Mouse (Mus musculus) liver, embryonic 12.5 days (tissue): ENCODE data around the gene Ostm1. TPM values are rescaled to one million over a fixed set of nuclear protein-coding genes. Genes with fewer than 3 reads are reported as not detected.
A peak's percentile ranks its signal among the peaks of the same experiment; 100 is the strongest.

Source experiments
- ATAC-seq: fragments of 200-750 bp; cut with Nextera tagmentation; 2 replicates; pipeline ENCODE4 v1.8.0; 2017; ENCODE audit warnings: moderate number of reproducible peaks, mild to moderate bottlenecking, moderate library complexity
- H3K27ac ChIP-seq: fragments of 300-500 bp; sonication (generic); 2 replicates; pipeline ENCODE4 v1.5.1; 2016; ENCODE audit warnings: mild to moderate bottlenecking
- H3K27me3 ChIP-seq: fragments of 300-500 bp; sonication (generic); replicated peaks from 2 replicates; pipeline ENCODE4 v1.6.1; 2016; ENCODE audit warnings: mild to moderate bottlenecking, moderate library complexity
- H3K36me3 ChIP-seq: fragments of 300-500 bp; sonication (generic); 2 replicates; pipeline ENCODE4 v1.6.1; 2016; ENCODE audit warnings: mild to moderate bottlenecking, moderate library complexity
- H3K4me1 ChIP-seq: fragments of 300-500 bp; sonication (generic); 2 replicates; pipeline ENCODE4 v1.6.1; 2016
- H3K4me2 ChIP-seq: fragments of 300-500 bp; sonication (generic); 2 replicates; pipeline ENCODE4 v1.6.1; 2016; ENCODE audit warnings: mild to moderate bottlenecking, moderate library complexity
- H3K4me3 ChIP-seq: fragments of 300-500 bp; sonication (generic); 2 replicates; pipeline ENCODE4 v1.5.1; 2016; ENCODE audit warnings: mild to moderate bottlenecking, moderate library complexity
- H3K9ac ChIP-seq: fragments of 300-500 bp; sonication (generic); 2 replicates; pipeline ENCODE4 v1.6.1; 2016; ENCODE audit warnings: mild to moderate bottlenecking, moderate library complexity
- H3K9me3 ChIP-seq: fragments of 300-500 bp; sonication (generic); replicated peaks from 2 replicates; pipeline ENCODE4 v1.6.1; 2016; ENCODE audit warnings: mild to moderate bottlenecking, moderate library complexity
- WGBS: fragments of 180-500 bp; shearing (Covaris S2); methylation state at CpG from one replicate; pipeline ENCODE4 v1.1.7; 2016; ENCODE audit not compliant: insufficient replicate concordance; 5-methylcytosine and 5-hydroxymethylcytosine counted together
- polyA plus RNA-seq: library from polyadenylated mRNA; unstranded; fragments of >200 nt; fragmentation: Nextera tagmentation; extraction: Ambion mirVana; gene quantifications from 2 replicates; pipeline ENCODE4 v1.2.1, GENCODE M21; 2016

Ostm1 gene
- polyA plus RNA-seq, 1 experiment from 2014 or later = 19.9 TPM

DNA sequence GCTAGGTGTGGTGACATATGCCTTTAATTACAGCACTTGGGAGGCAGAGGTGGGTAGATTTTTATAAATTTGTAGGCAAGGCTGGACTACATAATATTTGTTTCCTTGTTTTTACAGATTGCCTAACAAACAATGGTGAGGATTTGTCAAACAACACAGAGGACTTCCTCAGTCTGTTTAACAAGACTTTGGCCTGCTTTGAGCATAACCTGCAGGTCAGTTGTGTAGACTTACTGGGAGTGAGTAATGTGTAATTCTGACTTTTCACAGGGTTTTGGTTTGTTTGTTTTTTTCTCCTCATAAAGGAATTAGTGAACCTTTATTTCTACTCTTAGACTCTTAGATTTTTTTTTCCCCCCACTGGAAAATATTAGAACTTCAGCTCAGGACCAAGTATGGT lies 109.2 kb downstream of the Ostm1 start:
- no peak overlapping the region for H3K4me2 ChIP-seq
- no peak for ATAC-seq
- H3K27ac ChIP-seq = no peak overlapping the region

DNA sequence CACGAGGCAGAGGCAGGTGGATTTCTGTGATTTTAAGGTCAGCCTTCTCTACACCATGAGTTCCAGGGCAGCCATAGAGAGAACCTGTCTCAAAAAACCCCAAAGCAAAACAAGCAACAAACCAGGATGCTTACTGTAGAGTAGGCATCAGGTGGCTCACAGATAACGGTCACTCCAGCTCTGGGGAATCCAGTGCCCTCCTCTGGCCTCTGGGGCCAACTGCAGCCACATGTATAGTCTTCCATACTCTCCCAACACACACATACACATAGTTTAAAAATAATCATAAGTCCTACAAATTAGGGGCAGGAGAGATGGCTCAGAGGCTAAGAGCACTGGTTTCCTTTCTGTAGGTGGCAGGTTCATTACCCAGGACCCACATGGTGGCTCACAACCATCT lies 109.9 kb downstream of the Ostm1 start:
- Histone ChIP-seq H3K4me1 (no peaks in the 10 kb centered on the region), H3K4me2 (no peak overlapping the region), H3K27me3 (no peaks in the 10 kb centered on the region), H3K36me3 (peaks cover 17% of the 10 kb centered on the region), H3K4me3 (no peak overlapping the region), H3K9ac (no peak overlapping the region), H3K27ac (no peak overlapping the region), H3K9me3 (no peaks in the 10 kb centered on the region)
- 58% methylated on average over 2 of the region's 2 CpGs for WGBS
- no peak for ATAC-seq

More for the DNA sequence above, 109.2 kb downstream of the Ostm1 start:
- H3K4me3 ChIP-seq = no peak overlapping the region
- H3K4me1 ChIP-seq = no peaks in the 10 kb centered on the region; the same call in 1 of the 2 replicates
- H3K9me3 ChIP-seq = no peaks in the 10 kb centered on the region
- peaks cover 11% of the 10 kb centered on the region; the same call in 1 of the 2 replicates for H3K36me3 ChIP-seq
- no peaks in the 10 kb centered on the region for H3K27me3 ChIP-seq
- H3K9ac ChIP-seq = no peak overlapping the region

DNA sequence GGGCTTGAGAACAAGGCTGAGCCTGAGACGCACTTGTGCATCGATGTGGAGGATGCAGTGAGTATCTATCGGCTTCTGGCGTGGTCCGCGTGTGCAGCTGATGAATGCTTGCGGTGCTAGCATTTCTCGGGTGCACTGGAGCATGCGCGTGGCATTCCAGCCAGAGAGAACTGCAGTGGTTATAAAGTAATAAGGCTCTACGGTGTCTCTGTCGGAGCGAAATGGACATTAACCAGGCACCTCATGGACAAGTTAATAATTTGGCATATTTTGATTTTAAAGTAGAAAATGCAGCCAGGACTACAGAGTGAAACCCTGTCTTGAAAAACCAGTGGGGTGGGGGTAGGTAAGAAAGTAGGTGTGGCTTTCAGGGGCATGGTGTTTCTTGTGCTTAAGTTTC lies 112.7 kb downstream of the Ostm1 start:
- peaks cover 29% of the 10 kb centered on the region for H3K36me3 ChIP-seq
- H3K4me2 ChIP-seq = no peak overlapping the region
- no peaks in the 10 kb centered on the region for H3K27me3 ChIP-seq
- no peak overlapping the region for H3K9ac ChIP-seq
- 89% methylated on average over 13 of the region's 13 CpGs for WGBS
- H3K4me3 ChIP-seq = no peak overlapping the region
- H3K9me3 ChIP-seq = no peaks in the 10 kb centered on the region
- ATAC-seq = no peak
- H3K27ac ChIP-seq = no peak overlapping the region
- no peaks in the 10 kb centered on the region for H3K4me1 ChIP-seq

DNA sequence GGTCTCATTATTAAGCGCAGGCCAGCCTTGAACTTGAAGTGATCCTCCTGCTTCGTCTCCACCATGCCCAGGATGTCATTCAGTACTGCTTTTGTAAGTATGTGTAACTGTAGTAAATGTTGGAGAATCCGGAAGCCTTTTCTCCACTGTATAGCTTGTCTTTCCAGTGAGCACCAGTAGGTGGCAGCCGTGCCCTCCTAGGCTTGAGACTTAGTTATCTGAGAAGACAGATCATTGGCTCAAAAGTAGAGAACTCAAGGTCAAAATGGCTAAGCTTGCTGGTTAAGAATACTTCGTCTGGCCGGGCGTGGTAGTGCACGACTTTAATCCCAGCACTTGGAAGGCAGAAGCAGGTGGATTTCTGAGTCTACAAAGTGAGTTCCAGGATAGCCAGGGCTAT lies 113.4 kb downstream of the Ostm1 start:
- peaks cover 35% of the 10 kb centered on the region for H3K36me3 ChIP-seq
- ATAC-seq = no peak
- no peak overlapping the region for H3K4me2 ChIP-seq
- no peaks in the 10 kb centered on the region for H3K9me3 ChIP-seq
- no peak overlapping the region for H3K9ac ChIP-seq
- H3K4me3 ChIP-seq = no peak overlapping the region
- H3K27me3 ChIP-seq = no peaks in the 10 kb centered on the region
- H3K4me1 ChIP-seq = no peaks in the 10 kb centered on the region
- H3K27ac ChIP-seq = no peak overlapping the region
- WGBS = 19% methylated on average over 8 of the region's 8 CpGs

DNA sequence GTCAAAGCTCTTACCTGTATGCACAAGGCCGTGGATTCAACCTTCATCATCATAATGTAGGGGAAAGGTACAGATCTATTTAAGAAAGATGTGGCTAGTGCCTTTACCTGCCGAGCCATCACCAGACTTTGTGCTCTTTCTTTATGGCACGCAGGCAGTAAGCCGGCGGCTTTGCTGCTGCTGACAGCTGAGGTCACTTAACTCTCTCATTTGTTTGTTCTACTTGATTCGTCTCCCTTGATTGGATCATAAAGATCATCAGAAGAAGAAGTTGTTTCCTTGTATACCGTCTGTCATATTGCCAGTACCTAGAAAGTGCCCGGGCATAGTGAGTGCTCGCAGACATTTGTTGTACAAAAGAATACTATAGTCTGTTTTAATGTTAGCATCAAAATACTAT lies 114.8 kb downstream of the Ostm1 start:
- Histone ChIP-seq H3K4me2 (no peak overlapping the region), H3K9ac (no peak overlapping the region), H3K27me3 (no peaks in the 10 kb centered on the region), H3K4me3 (no peak overlapping the region), H3K36me3 (peaks cover 44% of the 10 kb centered on the region), H3K27ac (no peak overlapping the region), H3K9me3 (no peaks in the 10 kb centered on the region), H3K4me1 (no peaks in the 10 kb centered on the region)
- WGBS = 87% methylated on average over 9 of the region's 9 CpGs
- no peak for ATAC-seq

DNA sequence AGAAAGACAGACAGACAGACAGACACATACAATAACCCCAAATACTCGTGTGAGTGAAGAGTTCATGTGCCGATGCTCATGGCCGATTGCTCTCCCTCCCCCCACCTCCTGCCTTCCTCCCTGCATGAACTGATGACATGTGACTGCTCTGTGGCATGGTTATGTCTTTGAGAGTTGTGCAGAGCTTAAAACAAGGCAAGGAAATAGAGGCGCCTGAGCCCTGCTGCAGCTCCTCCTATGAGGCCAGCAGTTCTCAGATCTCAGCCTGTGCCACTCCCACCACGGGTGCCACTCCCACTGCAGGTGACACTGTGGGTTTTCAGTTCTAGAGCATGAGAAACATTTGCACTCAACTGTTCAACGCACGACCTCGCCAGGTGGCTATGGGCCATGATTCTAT lies 115.4 kb downstream of the Ostm1 start:
- ATAC-seq = no peak
- no peaks in the 10 kb centered on the region for H3K9me3 ChIP-seq
- H3K36me3 ChIP-seq = peaks cover 48% of the 10 kb centered on the region
- no peaks in the 10 kb centered on the region for H3K27me3 ChIP-seq
- no peak overlapping the region for H3K9ac ChIP-seq
- no peak overlapping the region for H3K4me3 ChIP-seq
- H3K4me2 ChIP-seq = no peak overlapping the region
- 82% methylated on average over 8 of the region's 8 CpGs for WGBS
- no peaks in the 10 kb centered on the region for H3K4me1 ChIP-seq
- H3K27ac ChIP-seq = no peak overlapping the region

DNA sequence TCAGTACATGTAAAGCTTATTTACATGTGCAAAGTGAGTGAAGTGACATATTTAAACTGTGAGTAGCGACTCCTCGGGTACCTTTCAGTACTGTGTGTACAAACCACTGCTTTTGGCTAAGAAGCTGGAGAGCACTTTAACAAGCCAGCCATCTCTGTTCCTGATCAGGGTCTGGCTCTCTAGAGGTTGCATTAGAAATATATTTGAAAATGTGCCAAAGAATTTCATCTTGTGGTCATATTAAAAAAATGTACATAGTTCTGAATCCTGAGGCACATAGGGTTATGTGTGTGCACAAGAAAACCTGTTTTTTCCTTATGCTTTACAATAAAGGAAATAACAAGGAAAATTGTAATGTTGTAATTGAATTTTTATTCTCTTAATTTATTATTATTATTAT lies 118.5 kb downstream of the Ostm1 start:
- H3K4me3 ChIP-seq = no peak overlapping the region
- H3K27me3 ChIP-seq = no peaks in the 10 kb centered on the region
- H3K9ac ChIP-seq = no peak overlapping the region
- no peak overlapping the region for H3K4me2 ChIP-seq
- H3K4me1 ChIP-seq = no peaks in the 10 kb centered on the region
- H3K27ac ChIP-seq = no peak overlapping the region
- no peaks in the 10 kb centered on the region for H3K9me3 ChIP-seq
- WGBS = 83% methylated on average over 2 of the region's 2 CpGs
- H3K36me3 ChIP-seq = peaks cover 56% of the 10 kb centered on the region
- no peak for ATAC-seq

DNA sequence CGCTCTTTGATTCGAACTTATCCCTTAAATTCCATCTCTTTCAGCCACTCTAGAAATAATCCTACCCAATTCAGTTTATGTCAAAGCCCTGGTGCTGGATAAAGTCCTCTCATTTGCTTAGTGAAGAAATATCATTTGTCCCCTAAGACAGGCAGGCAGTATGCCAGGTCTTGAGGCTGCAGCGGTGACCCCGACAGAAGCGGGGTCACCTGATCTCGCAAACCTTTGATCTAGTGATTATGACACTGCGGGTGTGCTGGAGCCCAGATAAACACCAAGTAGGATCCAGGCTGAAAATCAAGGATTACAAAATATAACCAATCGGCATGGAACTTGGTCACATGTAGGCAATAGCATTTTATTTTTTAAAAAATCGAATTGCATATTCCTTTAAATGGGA lies 131.1 kb downstream of the Ostm1 start:
- no peak overlapping the region for H3K27ac ChIP-seq
- peaks cover 45% of the 10 kb centered on the region for H3K27me3 ChIP-seq
- no peaks in the 10 kb centered on the region for H3K36me3 ChIP-seq
- no peak overlapping the region for H3K4me3 ChIP-seq
- H3K9ac ChIP-seq = no peak overlapping the region
- H3K4me2 ChIP-seq = no peak overlapping the region
- ATAC-seq = no peak
- WGBS = 23% methylated on average over 9 of the region's 9 CpGs
- no peaks in the 10 kb centered on the region for H3K9me3 ChIP-seq
- peaks cover 6% of the 10 kb centered on the region for H3K4me1 ChIP-seq

DNA sequence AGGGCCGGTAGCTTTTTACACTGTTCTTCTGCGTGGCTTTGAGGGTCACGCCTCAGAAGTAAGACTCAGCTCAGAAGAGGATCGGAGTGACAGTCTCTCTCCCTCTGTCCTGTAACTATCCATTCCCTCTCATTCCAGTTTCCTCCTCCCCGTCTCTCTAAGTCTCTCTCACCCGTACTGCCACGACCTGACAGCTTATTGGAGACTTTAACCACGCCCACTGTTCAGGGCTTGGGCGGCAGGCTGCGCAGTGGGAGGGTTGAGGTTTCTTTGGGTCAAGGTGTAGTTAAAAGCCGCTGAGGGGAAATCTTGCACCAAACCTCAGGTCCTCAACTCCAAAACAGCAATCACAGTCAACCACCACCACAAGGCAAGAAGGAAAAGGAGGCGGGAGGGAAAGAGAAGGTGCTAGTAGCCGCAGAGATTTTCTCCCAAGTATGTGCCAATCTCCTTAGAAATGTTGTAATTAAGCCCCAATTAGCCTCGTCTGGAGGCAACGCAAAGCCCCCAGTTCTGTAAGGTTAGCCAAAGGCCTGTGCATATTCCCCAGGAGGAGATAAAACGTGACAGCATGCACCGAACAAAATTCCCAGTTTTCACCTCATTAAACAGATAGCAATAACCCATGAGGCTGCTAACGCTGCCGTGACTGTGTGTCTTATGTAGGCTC lies 131.9 kb downstream of the Ostm1 start:
- H3K27me3 ChIP-seq = peaks cover 45% of the 10 kb centered on the region
- no peak for ATAC-seq
- no peak overlapping the region for H3K27ac ChIP-seq
- H3K9me3 ChIP-seq = no peaks in the 10 kb centered on the region
- peak overlapping the region; percentile 41 for H3K4me2 ChIP-seq
- no peak overlapping the region for H3K9ac ChIP-seq
- H3K36me3 ChIP-seq = no peaks in the 10 kb centered on the region
- 0 out of 2 replicates have a peak overlapping the region, but pooled peaks have one; percentile 9 for H3K4me3 ChIP-seq
- H3K4me1 ChIP-seq = peaks cover 6% of the 10 kb centered on the region
- 24% methylated on average over 19 of the region's 19 CpGs for WGBS

DNA sequence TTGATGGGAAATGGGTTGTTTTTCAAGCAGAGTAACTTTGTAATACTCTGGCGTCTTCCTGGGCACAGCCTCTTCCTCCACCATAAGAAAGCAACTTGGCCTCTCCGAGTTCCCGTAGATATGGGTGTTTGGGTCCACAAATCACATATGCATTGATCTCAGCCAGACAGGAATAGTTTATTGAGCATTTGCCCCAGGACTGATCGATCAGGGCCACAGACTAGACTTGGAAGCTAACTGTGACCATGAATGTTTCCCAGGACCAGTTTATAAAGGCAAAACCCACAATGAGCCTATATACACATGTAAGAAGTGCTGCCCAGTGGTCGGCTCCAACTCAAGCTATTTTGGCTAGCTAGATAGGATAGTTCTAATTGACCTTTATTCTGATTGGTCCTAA lies 138.5 kb downstream of the Ostm1 start:
- no peak overlapping the region for H3K27ac ChIP-seq
- no peaks in the 10 kb centered on the region for H3K9me3 ChIP-seq
- peaks cover 11% of the 10 kb centered on the region for H3K27me3 ChIP-seq
- no peak for ATAC-seq
- WGBS = 72% methylated on average over 5 of the region's 5 CpGs
- H3K9ac ChIP-seq = no peak overlapping the region
- H3K36me3 ChIP-seq = no peaks in the 10 kb centered on the region
- H3K4me2 ChIP-seq = no peak overlapping the region
- H3K4me1 ChIP-seq = no peaks in the 10 kb centered on the region
- H3K4me3 ChIP-seq = no peak overlapping the region

DNA sequence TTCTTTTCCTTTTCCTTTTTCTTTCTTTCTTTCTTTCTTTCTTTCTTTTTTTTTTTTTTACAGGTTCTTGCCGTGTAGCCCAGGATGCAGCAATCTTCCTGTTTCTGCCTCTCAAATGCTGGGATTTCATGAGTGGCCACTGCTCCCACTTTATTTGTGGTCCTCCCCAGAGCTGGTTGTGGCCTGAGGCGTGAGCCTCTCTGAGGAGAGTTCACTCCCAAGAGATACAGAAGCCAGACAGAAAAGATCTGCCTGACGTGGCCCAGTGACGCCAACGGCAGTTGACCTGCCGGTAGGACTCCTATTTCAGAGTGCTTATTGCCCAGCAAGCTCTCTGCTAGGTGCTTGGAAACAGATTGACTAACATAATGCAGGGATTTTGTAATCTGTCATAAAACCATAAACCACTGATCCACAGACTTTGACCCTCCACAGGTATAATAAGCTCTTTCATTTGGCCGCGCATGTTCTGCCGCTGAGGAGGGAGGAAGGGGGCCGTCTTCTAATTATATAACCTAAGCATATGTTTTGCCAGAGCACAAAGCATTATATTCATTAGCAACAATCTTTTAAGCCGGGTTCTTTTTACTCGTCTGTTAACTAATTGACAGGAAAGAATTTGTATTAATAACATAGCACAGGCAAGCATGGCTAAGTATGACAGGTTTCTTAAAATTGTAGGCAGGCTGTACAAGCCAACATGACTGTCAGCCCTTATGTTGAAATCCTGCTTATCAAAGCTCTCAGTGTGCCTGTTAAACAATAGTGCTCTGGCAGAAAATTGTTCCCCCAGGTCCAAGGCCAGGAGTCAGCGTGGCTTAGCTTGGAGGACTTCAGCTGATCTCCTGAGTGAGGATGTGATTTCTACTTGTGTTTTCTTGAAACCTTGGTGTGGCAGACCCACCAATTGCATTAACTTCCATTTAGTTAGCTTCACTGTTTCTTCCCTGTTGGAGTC lies 139.9 kb downstream of the Ostm1 start:
- WGBS = 71% methylated on average over 13 of the region's 13 CpGs

DNA sequence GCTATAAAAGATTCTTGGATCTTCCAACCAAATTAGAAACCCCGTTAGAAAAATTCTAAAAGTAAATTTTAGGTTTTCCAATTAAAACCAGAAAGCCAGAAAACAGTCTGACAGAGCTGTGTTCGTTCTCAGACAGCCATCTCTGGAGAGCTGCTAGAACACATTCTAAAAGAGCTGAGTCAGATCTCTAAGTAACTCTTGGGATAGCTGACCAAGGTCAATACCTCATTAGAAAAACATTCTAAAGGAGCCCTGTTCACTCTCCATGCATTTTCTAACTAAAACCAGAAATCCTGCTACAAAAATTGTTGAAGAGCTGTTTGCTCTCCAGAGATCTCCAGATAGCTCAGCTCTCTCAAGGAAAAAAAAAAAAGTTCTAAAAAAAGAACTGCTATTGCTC lies 146.0 kb downstream of the Ostm1 start:
- Histone ChIP-seq H3K9ac (no peak overlapping the region), H3K4me3 (no peak overlapping the region), H3K27ac (no peak overlapping the region), H3K4me2 (no peak overlapping the region), H3K9me3 (no peaks in the 10 kb centered on the region), H3K4me1 (no peaks in the 10 kb centered on the region), H3K36me3 (no peaks in the 10 kb centered on the region), H3K27me3 (0 out of 2 replicates have a peak, but pooled peaks cover 7% of the 10 kb centered on the region)
- 68% methylated on average over 2 of the region's 2 CpGs for whole genome bisulfite sequencing
- no peak for ATAC-seq

More for the DNA sequence above, 139.9 kb downstream of the Ostm1 start:
- H3K9ac ChIP-seq = no peak overlapping the region
- no peaks in the 10 kb centered on the region for H3K4me1 ChIP-seq
- no peaks in the 10 kb centered on the region for H3K9me3 ChIP-seq
- ATAC-seq = no peak
- no peaks in the 10 kb centered on the region for H3K36me3 ChIP-seq
- H3K27me3 ChIP-seq = 0 out of 2 replicates have a peak, but pooled peaks cover 9% of the 10 kb centered on the region
- H3K4me3 ChIP-seq = no peak overlapping the region
- no peak overlapping the region for H3K4me2 ChIP-seq
- no peak overlapping the region for H3K27ac ChIP-seq
